Mouse (Mus musculus): Measurements from ENCODE around the gene Col4a2.

DNA sequence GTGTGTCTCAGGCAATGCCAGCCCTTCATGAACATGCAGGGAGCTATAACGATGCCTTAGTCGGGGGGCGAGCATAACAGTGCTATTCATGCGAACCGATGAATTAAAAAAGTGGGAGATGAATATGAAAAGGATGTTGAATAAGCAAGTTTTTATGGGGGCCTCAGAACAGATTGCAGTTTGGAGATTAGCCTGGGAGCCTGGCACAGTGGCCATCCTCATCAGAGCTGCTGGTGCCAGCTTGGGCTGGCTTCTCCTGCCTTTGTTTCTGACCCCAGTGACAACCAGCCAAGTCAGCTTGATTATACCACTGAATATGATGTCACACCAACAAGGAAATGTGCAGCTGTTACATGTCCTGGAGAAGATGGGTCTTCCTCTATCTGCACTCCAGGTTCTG is 23.7 kb downstream of the Col4a2 start:
- TF ChIP-seq CTCF (IDR thresholded peaks at IDR 0.05) = no peak
- TF ChIP-seq EP300 (IDR thresholded peaks at IDR 0.05) = no peak
